Mouse (Mus musculus) activated CD4-positive, CD25-positive, alpha-beta regulatory T cell, adult 4 months (primary cell): Measurements from ENCODE around the gene Smim15. TPM values are rescaled to one million over a fixed set of nuclear protein-coding genes. Genes with fewer than 3 reads are reported as not detected.

Source experiments
- ATAC-seq: one replicate; pipeline ENCODE4 v1.8.0; 2017
- polyA plus RNA-seq, 2 experiments: library from polyadenylated mRNA; unstranded; fragments of 100-300 nt; shearing (Covaris generic); gene quantifications; one replicate each; pipeline ENCODE4 v1.2.1; 2017

The Smim15 gene
- polyA plus RNA-seq, 2 experiments from 2014 or later: 94.4 to 104 TPM

DNA sequence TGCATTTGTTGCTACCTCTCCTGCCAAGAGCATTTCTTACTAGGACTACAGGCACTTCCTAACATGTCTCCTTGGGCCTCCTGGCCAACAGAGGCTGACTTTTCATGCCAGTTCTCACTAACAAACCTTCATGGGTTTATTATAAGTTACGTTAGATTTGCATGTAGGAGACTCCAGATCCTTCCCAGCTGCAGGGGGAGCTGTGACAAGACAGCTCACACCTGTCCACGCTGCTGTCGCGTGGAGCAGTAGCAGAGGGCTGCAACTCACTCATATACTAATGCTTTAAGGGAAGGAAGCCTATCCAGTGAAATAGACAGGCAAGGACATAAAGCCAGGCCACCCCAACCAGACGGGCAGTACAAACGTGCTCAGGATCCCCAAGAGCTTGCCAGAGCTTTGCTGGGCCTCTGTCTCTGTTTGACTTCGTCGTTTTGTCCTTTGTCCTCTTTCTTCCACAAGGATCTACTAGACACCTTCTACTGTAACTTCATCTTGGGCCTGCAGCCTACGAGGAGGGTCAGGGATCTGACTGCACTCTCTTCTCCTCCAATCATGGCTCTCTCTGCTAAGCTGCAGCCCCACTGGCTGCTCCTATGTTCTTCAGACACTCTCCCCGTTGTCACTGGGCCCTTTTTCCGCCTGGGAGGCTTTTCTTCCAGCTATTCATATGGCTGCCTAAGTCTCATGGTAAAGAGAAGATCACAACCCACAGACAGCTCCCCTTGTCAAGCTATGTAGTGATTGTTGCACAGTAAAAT is 19.3 kb downstream of the Smim15 start:
- ATAC-seq: no peak

DNA sequence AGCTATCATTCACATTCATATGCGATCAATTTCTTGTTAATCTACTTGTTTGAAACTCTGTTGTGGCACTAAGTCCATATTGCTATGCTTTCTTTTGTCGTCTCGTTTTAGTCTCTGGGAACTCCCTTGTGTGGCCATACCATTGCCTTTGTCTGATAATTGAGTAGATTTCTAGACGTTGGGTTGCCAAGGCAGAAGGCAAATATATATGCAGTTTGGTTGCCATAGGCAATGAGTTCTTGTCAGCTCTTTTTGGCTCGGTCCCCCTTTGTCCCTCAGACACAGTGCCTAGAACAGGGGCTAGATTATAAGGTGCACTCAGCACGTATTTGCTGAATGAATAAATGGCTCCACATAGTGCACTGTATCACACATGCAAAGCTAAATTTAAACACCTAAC is 20.1 kb downstream of the Smim15 start:
- no peak for ATAC-seq

DNA sequence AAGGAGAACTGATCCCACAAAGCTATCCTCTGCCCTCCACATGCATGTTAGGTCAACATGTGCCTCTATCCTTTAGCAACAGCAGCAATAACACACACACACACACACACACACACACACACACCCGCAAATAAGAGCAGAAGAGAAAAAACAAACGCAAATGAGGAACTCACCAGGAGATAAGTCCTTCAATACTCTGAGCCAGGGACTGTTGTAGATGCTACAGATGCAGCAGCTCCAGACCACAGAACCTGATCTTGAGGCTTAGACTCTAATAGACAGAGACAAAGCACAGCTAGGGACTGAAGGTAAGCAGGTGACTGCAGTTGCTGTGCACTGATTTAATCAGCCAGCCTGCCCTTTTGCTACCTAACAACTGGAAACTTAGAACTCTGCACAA is 21.8 kb downstream of the Smim15 start:
- ATAC-seq: no peak

DNA sequence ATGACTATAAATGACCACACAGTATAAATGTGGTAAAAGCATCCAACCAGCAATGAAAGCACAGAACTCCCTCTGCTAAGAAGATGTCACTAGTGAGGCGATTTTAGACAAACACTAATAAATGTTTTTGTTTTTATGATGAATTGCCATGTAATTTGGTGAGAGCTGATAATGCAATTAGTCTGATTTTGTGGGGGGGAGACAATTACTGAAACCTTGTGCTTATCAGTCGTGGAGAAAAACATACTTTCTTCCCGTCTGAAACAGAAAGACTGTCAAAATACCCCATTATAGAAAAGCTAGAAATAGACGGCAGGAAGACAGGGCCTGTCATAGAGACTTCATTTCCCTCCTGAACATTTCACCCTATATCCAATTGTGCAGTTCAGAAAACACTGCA is 24.9 kb downstream of the Smim15 start:
- ATAC-seq: no peak

DNA sequence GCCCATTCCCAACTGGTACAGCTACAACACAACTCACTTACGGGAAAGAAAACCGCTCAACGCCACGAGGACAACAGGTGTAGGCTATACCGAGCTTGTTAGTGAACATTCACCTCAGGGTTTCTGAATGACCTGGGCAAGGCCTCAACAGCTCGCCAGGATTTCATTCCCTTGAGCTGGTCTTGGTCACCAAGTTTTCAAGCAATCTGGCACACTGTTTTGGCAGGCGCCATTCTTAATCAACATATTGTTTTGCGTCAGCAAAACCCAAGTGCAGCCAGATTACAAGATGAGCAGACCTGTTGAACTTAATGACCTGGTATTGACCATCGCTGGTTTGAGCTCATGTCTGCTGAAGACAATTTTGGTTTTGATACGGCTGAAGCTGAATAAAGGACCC is 25.9 kb downstream of the Smim15 start:
- no peak for ATAC-seq

DNA sequence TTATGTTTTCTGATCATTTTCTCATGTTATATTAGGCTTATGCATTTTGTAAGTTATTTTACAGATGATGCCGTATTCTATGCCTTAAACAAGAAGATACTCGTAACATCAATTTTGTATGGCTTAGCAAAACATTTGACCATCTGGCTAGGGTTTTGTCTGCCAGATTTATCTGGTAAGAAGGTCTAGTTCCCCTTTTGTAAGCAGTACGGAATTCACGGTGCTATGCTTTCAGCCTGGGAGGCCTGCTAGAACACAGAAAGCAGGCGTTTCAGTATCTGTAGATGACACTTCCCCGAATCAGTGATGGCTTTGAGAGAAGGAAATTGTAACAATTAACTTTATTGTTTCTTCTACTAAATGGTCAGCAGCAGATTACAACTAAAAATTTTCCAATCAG is 33.2 kb downstream of the Smim15 start:
- no peak for ATAC-seq

DNA sequence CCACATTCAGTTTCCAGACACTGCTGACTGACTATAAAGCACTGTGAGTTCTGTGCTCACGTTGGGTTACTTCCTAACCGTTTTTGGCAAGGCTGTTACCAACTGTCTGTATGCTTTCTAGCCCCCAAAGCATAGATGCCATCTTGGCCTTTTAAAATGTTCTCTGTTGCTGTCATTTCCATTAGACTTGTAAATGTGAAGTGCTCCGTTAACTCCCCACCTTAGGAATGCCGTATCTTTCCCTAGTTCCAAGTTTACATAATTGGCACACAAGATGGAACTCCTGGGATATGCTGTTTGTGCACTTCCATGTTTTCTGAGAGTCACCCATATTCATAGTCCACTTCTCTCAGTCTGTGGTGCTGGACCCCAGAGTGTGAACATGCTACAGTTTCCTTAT is 33.7 kb downstream of the Smim15 start:
- ATAC-seq: no peak

DNA sequence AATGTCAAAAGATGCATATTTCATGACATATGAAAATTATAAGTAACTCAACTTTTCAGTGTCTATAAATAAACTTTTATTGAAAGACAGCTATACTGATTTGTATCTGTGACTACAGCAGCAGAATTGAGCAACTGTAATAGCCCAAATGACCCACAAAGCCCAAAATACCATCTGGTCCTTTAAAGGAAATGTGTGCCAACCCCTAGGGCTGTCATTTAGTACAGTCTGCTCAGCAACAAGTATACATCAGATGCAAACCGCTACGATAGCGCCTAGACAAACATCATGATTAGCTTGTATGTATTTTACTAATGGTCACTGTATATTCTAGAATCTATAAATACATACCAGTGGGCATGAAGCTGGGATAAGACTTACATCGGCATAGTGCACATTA is 39.8 kb downstream of the Smim15 start:
- ATAC-seq: no peak

DNA sequence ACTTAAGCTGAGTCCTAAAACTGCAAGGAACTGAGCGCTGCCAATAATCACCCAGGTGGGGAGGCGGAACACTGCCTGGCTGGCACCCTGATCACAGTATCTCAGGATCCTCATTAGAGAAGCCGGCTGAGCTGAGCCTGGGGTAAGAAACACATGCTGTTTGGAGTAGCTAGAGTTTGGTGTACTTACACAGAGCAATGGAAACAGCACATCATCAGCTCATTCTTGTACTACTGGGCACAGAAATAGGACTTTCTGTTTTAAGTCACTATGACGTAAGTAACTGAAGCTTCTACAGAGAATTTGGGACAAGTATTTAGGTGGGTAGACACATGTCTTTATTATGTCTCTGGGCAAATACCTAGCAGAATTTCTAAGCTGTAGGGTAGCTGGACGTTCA is 41.8 kb downstream of the Smim15 start:
- no peak for ATAC-seq

DNA sequence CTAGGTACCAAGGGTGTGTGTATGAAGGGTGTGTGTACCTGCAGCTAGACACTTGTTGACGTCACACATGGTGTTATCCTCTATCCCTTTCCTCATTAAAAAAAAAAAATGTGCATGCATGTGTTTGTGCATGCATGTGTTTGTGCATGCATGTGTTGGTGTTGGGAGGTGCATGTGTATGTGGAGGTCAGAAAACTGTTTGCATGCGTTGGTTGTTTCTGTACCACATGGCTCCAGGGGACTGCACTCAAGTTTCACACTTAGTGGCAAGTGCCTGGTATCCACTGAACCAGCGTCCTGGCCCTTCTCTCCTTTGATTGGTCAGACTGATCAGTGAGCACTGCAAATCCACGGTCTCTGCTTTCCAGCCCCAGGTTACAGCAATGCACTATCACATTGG is 42.5 kb downstream of the Smim15 start:
- ATAC-seq: no peak

DNA sequence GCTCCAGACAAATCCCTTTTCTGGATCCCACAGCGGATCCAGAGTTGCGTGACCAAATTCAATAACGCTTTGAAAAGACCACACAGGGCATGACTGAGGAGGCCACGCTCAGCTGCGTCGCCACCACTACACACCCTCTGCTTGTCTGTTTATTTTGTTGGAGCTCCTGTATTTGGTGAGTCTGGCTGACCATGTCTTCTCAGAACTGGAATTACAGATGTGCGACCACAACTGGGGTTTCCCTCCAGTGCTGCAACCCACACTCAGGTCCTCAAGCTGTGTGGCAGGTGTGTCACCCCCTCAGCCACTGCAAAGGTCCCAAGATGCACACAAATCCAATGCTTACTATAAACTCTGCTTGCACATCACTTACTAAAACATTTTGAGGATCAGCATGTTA is 48.0 kb downstream of the Smim15 start:
- ATAC-seq: no peak

DNA sequence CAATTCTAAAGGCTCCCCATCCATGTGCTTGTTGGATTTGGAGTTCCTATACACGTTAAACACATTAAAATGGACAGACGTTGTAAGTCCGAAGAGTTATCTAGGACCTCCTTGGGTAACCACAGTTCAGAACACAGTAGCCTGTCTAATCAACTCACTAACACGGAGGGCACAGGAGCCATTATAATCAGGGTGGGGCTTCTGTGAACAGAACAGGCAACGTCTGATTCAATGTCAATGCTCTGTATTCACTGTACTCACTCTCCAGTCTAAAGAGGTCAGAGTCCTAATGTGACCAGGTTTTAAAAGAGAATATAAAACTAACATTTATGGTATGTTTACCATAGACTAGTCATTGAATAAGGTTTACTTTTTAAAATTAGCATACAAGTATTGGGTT is 50.4 kb downstream of the Smim15 start:
- no peak for ATAC-seq

DNA sequence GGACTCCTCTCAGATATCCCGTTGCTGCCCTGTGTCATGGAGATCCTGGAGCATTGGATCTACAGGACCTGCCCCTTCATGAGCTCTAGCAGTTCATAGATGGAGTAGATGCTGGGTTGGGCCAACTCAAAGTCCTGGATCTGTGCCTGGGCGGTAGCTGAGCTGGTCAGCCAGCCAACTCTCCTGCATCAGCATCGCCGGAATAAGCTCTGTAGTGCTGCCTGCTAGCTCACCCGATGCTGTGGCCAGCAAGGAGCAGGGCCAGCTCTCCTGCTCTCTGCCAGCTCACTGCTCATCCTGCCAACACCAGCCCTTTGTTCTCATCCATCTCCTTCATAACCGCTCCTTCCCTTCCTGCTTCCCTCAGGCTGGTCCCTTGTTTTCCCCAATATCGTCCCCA is 51.4 kb downstream of the Smim15 start:
- ATAC-seq: no peak

DNA sequence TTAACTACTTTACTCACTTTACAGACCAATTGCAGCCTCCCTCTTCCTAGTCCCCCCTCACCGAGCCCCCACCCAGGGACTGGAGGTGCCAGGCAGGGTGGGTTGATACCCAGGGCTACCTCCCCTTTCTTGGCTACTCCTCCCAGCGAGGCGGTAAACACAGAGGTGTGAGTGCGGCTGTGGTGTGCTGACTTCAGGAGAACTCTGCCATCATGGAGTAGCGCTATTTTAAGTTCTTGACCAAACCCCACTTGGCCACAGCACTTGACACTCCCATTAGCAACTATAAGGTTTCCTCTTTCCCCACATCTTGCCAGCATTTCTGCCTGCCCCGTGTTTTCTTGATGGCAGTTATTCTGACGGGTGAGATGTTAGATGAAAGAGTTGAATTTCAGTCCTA is 52.2 kb downstream of the Smim15 start:
- ATAC-seq: no peak

Other genes starting within 250 kb of the Smim15 start
- 10 to 100 TPM; 36.9 to 39.8 TPM for gene Ndufaf2, start 114.2 kb downstream of the Smim15 start, polyA plus RNA-seq
- gene Ercc8, start 114.3 kb downstream of the Smim15 start, polyA plus RNA-seq: 10 to 100 TPM in 1 of 2 experiments, 1 to 10 TPM in 1; 8.3 to 10.7 TPM
- under 1 TPM in 1 of 2 experiments, not detected in 1; 0.15 TPM for gene Elovl7, start 170.0 kb downstream of the Smim15 start, polyA plus RNA-seq